Mouse (Mus musculus): Measurements from ENCODE around the gene Plppr1.

DNA sequence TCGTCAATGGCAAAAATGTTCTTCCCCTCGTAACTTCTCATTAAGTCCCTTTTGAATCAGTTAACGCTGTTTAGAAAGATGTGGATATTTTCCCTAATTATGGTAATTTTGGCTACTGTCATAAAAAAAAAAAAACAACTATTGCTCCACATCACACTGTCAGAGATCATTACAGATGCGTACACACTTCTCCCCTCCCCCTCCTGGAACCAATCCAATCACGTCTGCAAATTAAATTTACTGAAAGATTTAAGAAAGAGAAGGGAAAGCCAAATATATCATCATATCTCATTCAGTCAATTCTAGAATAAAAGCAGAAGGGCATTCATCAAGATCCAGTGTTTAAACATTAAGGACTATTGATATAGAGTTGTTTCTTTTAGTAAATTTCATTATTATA lies 185.7 kb downstream of the Plppr1 start:
- TF ChIP-seq CTCF (IDR thresholded peaks at IDR 0.05; ENCODE audit: low read depth): no peak
- no peak for TF ChIP-seq EP300 (optimal IDR thresholded peaks at IDR 0.05)

Data from stomach, postnatal 0 days (tissue).